Mouse (Mus musculus) liver (tissue): ENCODE measurements around the gene Mfsd13b.
A peak's percentile ranks its signal among the peaks of the same experiment; 100 is the strongest.
"Not testable (repeated sequence)": the region's sequence is repeated elsewhere in the genome, so short reads cannot be mapped to it uniquely, and the experiment has no call there.

Source experiments
- DNase-seq: peaks from one replicate; pipeline ENCODE4 v3.0.0-alpha.2; 2020; ENCODE audit warnings: mixed read lengths

The Mfsd13b gene

GRCm38 (mm10) chr7:120982200-120982841 lies at the start of gene Mfsd13b, which contains the start of gene Cdr2:
Gene Mfsd13b, plus strand, starts transcription at chr7:120982509.
Gene Cdr2, minus strand, starts transcription at chr7:120982312.
- DNase-seq = peak; percentile 94

DNA sequence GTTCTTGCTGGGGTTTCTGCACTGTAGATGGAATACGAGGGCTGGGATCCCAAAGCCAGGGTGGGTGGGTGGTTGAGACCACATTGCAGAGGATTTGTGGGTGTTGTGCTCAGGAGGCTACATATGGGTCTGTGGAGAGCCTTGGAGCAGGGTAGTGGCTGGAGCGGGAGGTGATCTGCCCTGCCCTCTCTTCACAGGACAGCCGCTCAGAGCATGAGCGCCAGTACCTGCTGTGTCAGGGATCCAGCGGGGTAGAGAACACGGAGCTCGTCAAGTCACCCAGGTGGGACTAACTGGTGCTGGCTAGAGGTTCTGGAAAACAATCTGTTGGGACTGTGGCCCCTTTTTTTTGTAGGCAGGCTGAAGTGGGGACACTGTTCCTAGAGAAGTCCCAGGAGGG lies 49.2 kb upstream of the Mfsd13b start:
- no peak for DNase-seq

DNA sequence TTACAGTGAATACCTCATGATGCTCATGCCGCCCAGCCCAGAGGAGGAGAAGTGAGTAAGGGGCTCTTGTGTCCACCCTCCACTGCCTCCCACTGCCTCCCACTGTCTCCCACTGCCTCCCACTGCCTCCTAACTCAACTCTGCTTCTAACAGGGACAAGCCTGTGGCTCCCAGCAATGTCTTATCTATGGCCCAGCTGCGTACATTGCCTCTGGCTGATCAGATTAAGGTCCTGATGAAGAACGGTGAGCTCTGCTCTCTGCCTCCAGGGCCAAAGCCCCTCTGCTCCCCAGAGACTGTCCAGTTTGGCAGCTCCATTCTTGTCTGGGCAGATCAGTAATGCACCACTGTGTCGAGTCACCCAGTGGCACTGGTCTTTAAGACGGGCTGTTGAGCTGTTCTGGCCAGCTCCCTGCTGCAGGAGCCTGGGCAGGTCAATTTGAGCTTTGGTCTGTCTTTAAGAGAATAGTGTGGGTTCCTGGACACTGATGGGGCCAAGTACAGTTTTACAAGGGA lies 48.6 kb upstream of the Mfsd13b start:
- peak; percentile 30 for DNase-seq

DNA sequence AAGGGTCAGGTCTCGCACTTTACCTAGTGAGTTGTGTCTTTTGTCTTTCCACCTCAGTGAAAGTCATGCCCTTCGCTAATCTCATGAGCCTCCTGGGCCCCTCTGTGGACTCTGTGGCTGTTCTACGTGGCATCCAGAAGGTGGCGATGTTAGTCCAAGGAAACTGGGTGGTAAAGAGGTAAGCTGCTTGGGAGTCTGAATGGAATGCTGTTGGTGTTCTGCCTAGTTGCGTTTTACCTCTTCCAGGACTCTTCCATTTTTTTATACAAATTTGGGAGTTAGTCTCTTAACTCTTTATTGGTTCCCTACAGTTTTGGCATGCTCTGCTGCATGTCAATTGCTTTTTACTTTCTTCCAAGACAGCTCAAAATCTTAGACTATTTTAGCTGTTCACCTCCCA lies 47.6 kb upstream of the Mfsd13b start:
- DNase-seq = peak; percentile 69

GRCm38 (mm10) chr7:120936522-120936921 lies 45.8 kb upstream of the Mfsd13b start:
- DNase-seq = no peak

GRCm38 (mm10) chr7:120938206-120938605 lies 44.1 kb upstream of the Mfsd13b start:
- DNase-seq = no peak

- no peak for DNase-seq
These were observed 42.0 kb upstream of the Mfsd13b start for GRCm38 (mm10) chr7:120940343-120940742.

- no peak for DNase-seq
These were observed 41.1 kb upstream of the Mfsd13b start for GRCm38 (mm10) chr7:120941214-120941613.

DNA sequence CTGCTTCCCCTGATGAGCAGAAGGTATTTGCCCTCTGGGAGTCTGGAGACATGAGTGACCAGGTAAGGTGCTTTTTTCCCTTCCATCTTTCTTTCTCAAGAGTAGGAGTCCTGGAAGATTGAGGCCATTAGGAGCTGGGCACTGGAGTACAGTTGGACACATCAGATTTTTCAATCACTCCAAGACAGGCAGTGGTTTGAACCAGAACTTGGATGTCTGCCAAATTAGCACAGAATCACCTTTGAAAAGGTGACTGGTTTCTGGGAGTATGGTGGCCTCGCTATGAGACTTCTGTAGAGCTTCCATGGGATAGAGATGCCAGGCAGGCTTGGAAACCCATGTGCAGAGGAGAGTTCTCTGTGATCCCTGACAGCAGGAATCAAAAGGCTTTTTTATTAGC lies 39.8 kb upstream of the Mfsd13b start:
- DNase-seq = no peak

DNA sequence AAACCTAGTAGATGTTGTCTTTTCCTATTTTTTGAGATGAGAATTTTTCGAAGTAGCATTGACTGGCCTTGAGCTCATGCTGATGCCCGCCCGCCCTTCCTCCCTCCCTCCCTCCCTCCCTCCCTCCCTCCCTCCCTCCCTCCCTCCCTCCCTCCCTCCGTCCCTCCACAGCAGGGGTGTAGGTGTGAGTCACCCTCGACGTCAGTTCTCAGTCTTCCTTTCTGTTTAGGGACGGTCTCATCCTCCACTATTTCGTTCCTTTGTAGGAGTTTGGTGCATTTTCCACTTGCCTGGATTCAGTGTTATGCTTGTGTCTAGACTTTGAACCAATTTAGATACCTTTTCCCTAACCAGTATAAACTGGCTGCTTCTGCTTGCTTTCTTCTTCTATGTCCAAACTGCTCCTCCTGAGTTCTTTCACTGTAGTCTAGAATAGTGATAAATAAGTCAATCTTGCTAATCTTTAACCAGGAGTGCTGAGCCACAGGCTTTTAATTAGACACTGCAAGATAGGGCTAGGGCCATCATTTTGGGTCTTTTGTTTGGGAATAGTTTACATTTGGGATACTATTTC lies 38.3 kb upstream of the Mfsd13b start:
- no peak for DNase-seq

- DNase-seq = not testable (repeated sequence)
These were observed 28.7 kb upstream of the Mfsd13b start for GRCm38 (mm10) chr7:120953591-120953990.

- DNase-seq = no peak
These were observed 22.2 kb upstream of the Mfsd13b start for GRCm38 (mm10) chr7:120960116-120960515.

- DNase-seq = peak; percentile 30
These were observed 21.7 kb upstream of the Mfsd13b start for GRCm38 (mm10) chr7:120960601-120961000.

DNA sequence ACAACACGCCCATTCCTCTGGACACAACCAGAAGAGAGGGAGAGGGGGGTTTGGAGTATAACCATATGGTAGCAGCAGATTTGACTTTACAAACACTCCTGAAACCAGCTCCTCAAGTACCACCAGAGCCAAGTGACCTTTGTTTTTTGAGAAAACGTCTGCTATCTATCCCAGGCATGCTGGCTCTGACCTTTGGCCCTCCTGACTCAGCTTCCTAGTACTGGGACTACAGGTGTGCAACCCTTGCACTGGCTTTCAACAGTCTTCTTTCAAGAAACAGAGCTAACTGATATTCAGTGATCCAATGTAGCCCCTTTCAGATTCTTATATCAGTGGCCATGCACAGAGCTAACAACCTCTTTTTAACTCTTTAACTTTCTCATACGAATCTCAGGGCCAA lies 20.4 kb upstream of the Mfsd13b start:
- no peak for DNase-seq

- no peak for DNase-seq
These were observed 19.2 kb upstream of the Mfsd13b start for GRCm38 (mm10) chr7:120963126-120963525.

DNA sequence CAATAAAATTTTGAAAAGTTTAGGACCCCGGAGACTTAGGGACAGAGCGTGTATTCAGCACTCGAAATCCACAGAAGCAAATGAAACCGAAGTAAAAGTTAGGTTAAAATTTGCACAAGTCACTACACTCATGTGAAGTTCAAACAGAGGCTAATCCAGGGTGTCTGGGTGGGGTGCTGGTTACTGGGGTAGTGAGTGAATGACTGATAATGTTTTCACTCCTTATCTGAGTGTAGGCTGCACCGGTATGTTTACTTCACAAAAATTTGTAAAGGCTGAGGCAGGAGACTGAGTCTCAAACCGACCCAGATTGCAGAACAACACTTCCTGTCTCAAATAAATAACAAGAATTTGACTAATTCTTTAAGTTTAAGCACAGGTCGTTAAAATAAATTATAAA lies 13.1 kb upstream of the Mfsd13b start:
- DNase-seq = peak; percentile 82

- no peak for DNase-seq
These were observed 12.2 kb upstream of the Mfsd13b start for GRCm38 (mm10) chr7:120970112-120970511.

DNA sequence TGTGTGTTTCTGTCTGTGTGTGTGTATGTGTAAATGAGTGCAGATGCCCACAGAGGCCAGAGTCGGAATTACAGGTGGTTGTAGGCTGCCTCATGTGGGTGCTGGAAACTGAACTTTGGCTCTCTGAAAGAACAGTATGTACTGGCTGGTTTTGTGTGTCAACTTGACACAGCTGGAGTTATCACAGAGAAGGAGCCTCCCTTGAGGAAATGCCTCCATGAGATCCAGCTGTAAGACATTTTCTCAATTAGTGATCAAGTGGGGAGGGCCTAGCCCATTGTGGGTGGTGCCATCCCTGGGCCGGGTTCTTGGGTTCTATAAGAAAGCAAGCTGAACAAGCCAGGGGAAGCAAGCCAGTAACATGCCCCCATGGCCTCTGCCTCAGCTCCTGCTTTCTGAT lies 9.8 kb upstream of the Mfsd13b start:
- not testable (repeated sequence) for DNase-seq

GRCm38 (mm10) chr7:120974001-120974400 lies 8.3 kb upstream of the Mfsd13b start:
- no peak for DNase-seq

GRCm38 (mm10) chr7:120977063-120977462 lies 5.2 kb upstream of the Mfsd13b start:
- DNase-seq = no peak

- DNase-seq = peak; percentile 81
These were observed 2.3 kb upstream of the Mfsd13b start for GRCm38 (mm10) chr7:120980041-120980440.

DNA sequence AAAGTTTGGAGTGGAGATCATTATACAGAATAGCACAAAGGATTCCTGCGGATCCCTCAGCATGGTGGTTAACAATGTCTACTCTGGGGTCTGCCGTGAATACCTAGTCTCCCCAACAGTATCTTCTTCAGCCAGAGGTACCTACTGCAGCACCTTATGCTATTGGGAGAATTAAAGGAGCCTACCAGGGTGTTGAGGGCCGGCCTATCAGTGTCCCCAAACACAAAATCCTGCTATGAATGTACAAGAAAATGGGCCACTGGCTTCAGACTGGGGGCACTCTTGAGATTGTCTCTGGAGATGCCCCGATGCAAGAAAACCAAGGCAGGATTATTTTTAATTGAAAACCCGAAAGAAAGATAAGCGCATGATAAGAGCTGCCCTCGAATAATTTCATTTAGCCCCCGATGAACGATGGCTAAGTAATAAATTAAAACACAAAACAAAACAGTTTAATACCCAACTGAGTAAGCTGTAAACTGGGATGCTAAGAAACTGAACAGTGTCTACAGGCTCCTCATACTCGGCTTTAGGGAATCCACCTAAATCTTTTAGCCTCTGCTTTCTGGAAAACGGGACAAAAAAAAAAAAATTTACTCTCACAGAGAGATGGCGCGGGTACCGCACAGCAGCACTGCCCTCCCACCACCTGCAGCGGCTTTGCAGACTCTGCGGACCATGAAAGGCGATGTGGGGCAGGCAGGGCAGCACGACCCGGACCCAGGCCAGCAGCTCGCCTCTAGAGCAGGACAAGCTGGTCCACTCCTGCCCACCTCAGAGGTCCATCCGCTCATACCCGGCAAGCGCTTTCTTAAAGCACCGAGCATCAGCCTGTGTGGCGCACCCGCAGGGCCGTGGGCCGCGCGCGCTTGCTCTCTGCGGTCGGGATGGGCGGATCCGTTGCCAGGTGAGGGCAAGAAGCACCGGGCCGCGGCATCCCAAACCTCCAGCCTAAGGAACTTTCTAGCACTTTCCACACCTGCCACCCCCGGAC lies 1.1 kb upstream of the Mfsd13b start:
- peak; percentile 84 for DNase-seq

- peak; percentile 27 for DNase-seq
These were observed 659 bp downstream of the Mfsd13b start for GRCm38 (mm10) chr7:120982968-120983367.
